Mouse (Mus musculus) heart, embryonic 15.5 days (tissue): ENCODE measurements around the gene Mbtd1. TPM values are rescaled to one million over a fixed set of nuclear protein-coding genes. Genes with fewer than 3 reads are reported as not detected.
A peak's percentile ranks its signal among the peaks of the same experiment; 100 is the strongest.
"Not testable (repeated sequence)": the region's sequence is repeated elsewhere in the genome, so short reads cannot be mapped to it uniquely, and the experiment has no call there.

Experiments
- ATAC-seq: fragments of 200-750 bp; cut with Nextera tagmentation; replicated peaks from 2 replicates; pipeline ENCODE4 v1.8.0; 2017; ENCODE audit warnings: low read depth, moderate TSS enrichment; ENCODE audit not compliant: insufficient number of reproducible peaks, insufficient read depth, low FRiP score
- H3K27ac ChIP-seq: fragments of 300-500 bp; sonication (generic); 2 replicates; pipeline ENCODE4 v1.5.1; 2015; ENCODE audit warnings: mild to moderate bottlenecking, inconsistent platforms
- H3K27me3 ChIP-seq: fragments of 300-500 bp; sonication (generic); 2 replicates; pipeline ENCODE4 v1.6.1; 2015; ENCODE audit warnings: inconsistent platforms
- H3K36me3 ChIP-seq: fragments of 300-500 bp; sonication (generic); 2 replicates; pipeline ENCODE4 v1.6.1; 2015; ENCODE audit warnings: mild to moderate bottlenecking, inconsistent platforms
- H3K4me1 ChIP-seq: fragments of 300-500 bp; sonication (generic); replicated peaks from 2 replicates; pipeline ENCODE4 v1.6.1; 2015; ENCODE audit warnings: inconsistent platforms
- H3K4me2 ChIP-seq: fragments of 300-500 bp; sonication (generic); 2 replicates; pipeline ENCODE4 v1.6.1; 2015; ENCODE audit warnings: inconsistent platforms, mild to moderate bottlenecking, moderate library complexity
- H3K4me3 ChIP-seq: fragments of 300-500 bp; sonication (generic); 2 replicates; pipeline ENCODE4 v1.5.1; 2015; ENCODE audit warnings: mild to moderate bottlenecking, inconsistent platforms
- H3K9ac ChIP-seq: fragments of 300-500 bp; sonication (generic); 2 replicates; pipeline ENCODE4 v1.6.1; 2015; ENCODE audit warnings: mild to moderate bottlenecking, inconsistent platforms
- H3K9me3 ChIP-seq: fragments of 300-500 bp; sonication (generic); replicated peaks from 2 replicates; pipeline ENCODE4 v1.6.1; 2016; ENCODE audit warnings: inconsistent platforms
- WGBS: fragments of 180-500 bp; shearing (Covaris S2); methylation state at CpG from one replicate; pipeline ENCODE4 v1.1.7; 2015; ENCODE audit warnings: mixed read lengths; 5-methylcytosine and 5-hydroxymethylcytosine counted together
- polyA plus RNA-seq: library from polyadenylated mRNA; unstranded; fragments of >200 nt; fragmentation: Nextera tagmentation; extraction: Ambion mirVana; gene quantifications from 2 replicates; pipeline ENCODE4 v1.2.1, GENCODE M21; 2015

Mbtd1 gene
- polyA plus RNA-seq, 1 experiment from 2014 or later = 17.2 TPM

DNA sequence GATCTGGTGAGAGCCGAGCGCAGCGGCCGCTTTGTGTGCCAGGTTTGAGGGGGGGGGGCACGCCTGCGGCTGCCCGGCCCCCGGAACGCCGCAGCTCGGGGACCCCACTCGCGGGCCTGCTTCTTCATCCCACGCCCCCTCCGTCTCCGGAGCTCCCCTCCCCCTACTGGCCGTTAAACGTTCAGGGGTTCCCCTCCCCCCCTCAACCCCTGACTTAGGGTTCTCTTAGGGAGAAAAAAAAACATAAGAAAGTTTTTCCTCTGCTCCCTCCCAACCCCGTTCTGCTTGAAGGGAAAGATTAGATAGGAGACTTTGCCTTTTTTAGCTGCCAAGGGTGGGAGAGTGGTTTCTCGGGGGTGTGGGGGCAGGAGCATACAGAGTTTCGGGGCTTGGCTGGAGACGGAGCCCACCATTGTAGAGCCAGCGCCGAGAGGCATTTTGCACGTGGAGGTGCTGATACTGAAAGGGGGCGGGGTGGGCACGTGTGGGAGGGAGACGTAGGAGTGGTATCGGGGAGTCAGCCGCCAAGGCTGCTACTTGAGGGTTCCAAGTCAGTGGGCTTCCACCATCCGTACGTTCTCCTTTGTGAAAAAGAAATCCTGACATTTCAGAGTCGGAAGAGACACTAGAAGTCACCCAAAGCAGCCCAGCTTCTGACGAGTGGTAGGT, 893 bp downstream of the Mbtd1 start:
- peak overlapping the region; percentile 93 for H3K4me2 ChIP-seq
- under 1% methylated on average over 30 of the region's 34 CpGs for WGBS

DNA sequence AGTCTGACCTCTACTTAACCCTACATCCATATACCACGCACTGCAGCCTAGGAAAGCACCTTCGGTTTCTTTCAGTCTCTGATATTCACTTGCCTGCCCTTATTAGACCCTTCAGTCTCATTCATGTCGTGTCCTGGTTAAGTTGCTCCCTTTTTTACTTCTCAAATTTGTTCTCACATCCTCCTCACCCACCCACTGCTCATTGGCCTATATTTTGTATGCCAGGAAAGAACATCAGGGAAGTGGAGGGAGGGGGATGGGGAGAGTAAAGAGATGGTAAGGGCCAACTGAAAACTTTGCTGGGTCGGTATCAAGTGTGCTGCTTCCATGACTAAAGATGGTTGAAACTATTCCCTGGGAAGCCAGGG, 1.4 kb downstream of the Mbtd1 start:
- Histone ChIP-seq H3K4me1 (peaks cover 24% of the 10 kb centered on the region), H3K27ac (peak overlapping the region; percentile 97; the same call in 1 of the 2 replicates), H3K4me3 (peak overlapping the region; percentile 100), H3K9ac (peak overlapping the region; percentile 98), H3K4me2 (peak overlapping the region; percentile 93), H3K27me3 (no peaks in the 10 kb centered on the region), H3K36me3 (peaks cover 6% of the 10 kb centered on the region; the same call in 1 of the 2 replicates), H3K9me3 (no peaks in the 10 kb centered on the region)
- ATAC-seq = no peak
- WGBS = 5% methylated on average over 4 of the region's 4 CpGs

More for the DNA sequence above, 893 bp downstream of the Mbtd1 start:
- Histone ChIP-seq H3K36me3 (peaks cover 1% of the 10 kb centered on the region; the same call in 1 of the 2 replicates), H3K27ac (peak overlapping the region; percentile 97), H3K4me3 (peak overlapping the region; percentile 100), H3K9me3 (no peaks in the 10 kb centered on the region), H3K9ac (peak overlapping the region; percentile 98), H3K27me3 (no peaks in the 10 kb centered on the region), H3K4me1 (peaks cover 24% of the 10 kb centered on the region)
- no peak; the same call in 1 of the 2 replicates for ATAC-seq

DNA sequence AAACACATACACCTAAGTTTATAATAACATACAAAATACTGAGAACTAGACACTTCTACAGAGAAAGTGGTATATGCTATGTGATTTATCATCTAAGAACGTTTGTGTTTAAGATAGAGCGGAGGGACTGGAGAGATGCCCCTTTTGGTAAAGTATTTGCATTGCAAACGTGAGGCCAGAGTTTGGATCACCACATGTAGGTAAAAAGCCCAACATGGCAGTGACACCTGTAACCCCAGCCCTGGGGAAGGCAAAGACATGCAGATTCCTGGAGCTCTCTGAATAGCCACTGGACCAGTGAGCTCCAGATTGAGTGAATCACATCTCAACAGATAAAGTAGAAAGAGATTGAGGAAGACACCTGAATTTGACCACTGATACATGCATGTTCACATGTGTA, 12.1 kb downstream of the Mbtd1 start:
- Histone ChIP-seq H3K4me1 (no peaks in the 10 kb centered on the region), H3K4me2 (no peak overlapping the region), H3K9ac (no peak overlapping the region), H3K9me3 (no peaks in the 10 kb centered on the region), H3K27me3 (no peaks in the 10 kb centered on the region), H3K4me3 (no peak overlapping the region), H3K27ac (no peak overlapping the region), H3K36me3 (no peaks in the 10 kb centered on the region)
- WGBS = 72% methylated on average over 3 of the region's 3 CpGs
- no peak for ATAC-seq

DNA sequence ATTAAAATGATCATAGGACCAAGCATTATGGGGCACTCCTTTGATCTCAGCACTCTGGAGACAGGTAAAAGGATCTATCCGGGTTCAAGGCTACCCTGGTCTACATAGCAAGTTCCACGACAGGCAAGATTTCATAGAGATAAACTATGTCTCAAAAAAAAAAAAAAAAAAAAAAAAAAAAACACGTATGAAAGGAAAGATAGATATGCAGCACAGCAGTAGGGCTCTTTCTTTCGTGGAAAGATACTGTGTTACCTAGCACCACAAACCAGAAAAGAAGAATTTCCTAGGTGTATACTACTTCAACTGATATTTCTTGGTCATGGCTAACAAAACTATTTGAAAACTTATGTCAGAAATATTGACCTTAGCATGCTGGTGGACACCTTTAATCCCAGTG, 21.2 kb downstream of the Mbtd1 start:
- H3K9ac ChIP-seq = no peak overlapping the region
- peaks cover 54% of the 10 kb centered on the region for H3K36me3 ChIP-seq
- H3K4me2 ChIP-seq = no peak overlapping the region
- H3K4me3 ChIP-seq = no peak overlapping the region
- H3K4me1 ChIP-seq = no peaks in the 10 kb centered on the region
- H3K27ac ChIP-seq = no peak overlapping the region
- H3K9me3 ChIP-seq = no peaks in the 10 kb centered on the region
- WGBS = 84% methylated on average over 4 of the region's 4 CpGs
- no peaks in the 10 kb centered on the region for H3K27me3 ChIP-seq
- ATAC-seq = no peak

DNA sequence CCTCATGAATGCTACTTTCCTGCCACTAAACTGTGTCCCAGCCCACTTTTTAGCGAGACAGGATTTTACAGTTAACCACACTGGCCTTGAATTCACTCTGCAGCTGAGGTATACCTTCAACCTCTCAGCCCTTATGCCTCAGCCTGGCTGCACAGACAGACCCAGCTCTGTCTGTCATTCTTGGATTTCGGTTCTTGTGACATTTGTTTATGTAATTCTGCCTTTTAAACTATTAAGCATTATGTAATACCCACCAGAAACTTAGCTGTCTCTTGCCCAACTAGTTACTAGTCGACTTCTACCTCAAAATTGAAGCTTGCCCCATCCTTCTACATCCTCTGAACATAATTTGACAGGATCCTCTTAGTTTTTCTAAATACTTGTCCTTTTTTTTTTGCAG, 22.2 kb downstream of the Mbtd1 start:
- H3K27ac ChIP-seq = no peak overlapping the region
- H3K36me3 ChIP-seq = peaks cover 54% of the 10 kb centered on the region
- no peak overlapping the region for H3K9ac ChIP-seq
- H3K4me1 ChIP-seq = no peaks in the 10 kb centered on the region
- no peaks in the 10 kb centered on the region for H3K9me3 ChIP-seq
- no peak overlapping the region for H3K4me2 ChIP-seq
- ATAC-seq = no peak
- 80% methylated on average over 3 of the region's 3 CpGs for WGBS
- H3K4me3 ChIP-seq = no peak overlapping the region
- no peaks in the 10 kb centered on the region for H3K27me3 ChIP-seq

DNA sequence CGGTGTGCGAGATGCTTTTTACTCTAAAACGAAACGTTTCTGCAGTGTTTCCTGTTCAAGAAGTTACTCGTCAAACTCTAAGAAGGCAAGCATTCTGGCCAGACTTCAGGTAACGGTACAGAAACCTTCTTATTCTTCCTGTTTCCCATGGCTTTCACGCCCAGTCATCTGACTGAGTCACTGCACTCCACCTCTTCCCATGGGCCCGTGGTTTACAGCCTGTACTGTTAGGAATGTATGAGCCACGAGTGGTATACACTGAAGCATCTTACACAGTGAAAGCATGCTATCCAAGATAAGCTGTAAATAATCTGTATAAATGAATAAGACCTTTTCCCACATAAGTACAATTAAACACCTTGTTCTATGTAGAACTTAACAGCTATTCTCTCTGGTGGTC, 23.2 kb downstream of the Mbtd1 start:
- Histone ChIP-seq H3K27me3 (no peaks in the 10 kb centered on the region), H3K27ac (no peak overlapping the region), H3K9me3 (no peaks in the 10 kb centered on the region), H3K36me3 (peaks cover 58% of the 10 kb centered on the region), H3K4me1 (no peaks in the 10 kb centered on the region), H3K4me2 (no peak overlapping the region), H3K4me3 (no peak overlapping the region), H3K9ac (no peak overlapping the region)
- WGBS = 83% methylated on average over 9 of the region's 9 CpGs
- ATAC-seq = no peak

DNA sequence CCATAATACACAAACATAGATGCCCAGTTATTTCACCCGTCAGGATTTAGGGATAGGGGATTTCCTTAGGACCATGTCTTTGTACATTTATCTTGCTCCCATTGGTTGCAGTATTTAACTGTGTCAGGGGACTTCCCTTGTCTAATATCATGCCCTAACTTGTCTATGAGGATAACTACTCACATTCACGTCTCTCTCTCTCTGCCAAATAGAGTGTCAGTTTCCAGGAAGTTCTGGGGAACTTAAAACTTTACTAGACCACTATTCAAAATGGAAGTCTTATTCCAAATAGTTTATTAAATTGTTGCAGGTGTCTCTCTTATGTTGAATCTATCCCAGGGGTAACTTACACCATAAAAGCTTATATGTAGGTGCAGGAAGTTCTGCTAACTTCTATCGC, 26.0 kb downstream of the Mbtd1 start:
- Histone ChIP-seq H3K9ac (no peak overlapping the region), H3K27me3 (no peaks in the 10 kb centered on the region), H3K4me2 (no peak overlapping the region), H3K4me1 (no peaks in the 10 kb centered on the region), H3K36me3 (peaks cover 57% of the 10 kb centered on the region), H3K9me3 (no peaks in the 10 kb centered on the region), H3K4me3 (no peak overlapping the region), H3K27ac (no peak overlapping the region)
- WGBS = 89% methylated on average over 3 of the region's 3 CpGs
- ATAC-seq = no peak

DNA sequence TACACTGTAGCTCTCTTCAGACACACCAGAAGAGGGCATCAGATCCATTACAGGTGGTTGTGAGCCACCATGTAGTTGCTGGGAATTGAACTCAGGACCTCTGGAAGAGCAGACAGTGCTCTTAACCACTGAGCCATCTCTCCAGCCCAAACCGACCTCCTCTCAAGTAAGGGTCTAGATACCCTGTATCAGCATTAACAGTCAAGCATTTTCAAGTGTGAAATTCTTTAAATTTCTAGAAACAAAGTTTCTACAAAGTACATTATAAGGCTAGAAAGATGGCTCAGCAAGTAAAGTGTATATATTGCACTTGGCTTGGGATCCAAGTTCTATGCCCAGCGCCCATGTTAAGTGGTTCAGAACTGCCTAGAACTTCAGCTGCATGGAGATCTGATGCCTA, 29.4 kb downstream of the Mbtd1 start:
- not testable (repeated sequence) for H3K4me2 ChIP-seq, H3K27ac ChIP-seq, H3K9ac ChIP-seq, H3K9me3 ChIP-seq, ATAC-seq, H3K27me3 ChIP-seq, H3K4me3 ChIP-seq, H3K4me1 ChIP-seq
- 88% methylated on average over 2 of the region's 2 CpGs for WGBS
- peaks cover 48% of the 10 kb centered on the region for H3K36me3 ChIP-seq

DNA sequence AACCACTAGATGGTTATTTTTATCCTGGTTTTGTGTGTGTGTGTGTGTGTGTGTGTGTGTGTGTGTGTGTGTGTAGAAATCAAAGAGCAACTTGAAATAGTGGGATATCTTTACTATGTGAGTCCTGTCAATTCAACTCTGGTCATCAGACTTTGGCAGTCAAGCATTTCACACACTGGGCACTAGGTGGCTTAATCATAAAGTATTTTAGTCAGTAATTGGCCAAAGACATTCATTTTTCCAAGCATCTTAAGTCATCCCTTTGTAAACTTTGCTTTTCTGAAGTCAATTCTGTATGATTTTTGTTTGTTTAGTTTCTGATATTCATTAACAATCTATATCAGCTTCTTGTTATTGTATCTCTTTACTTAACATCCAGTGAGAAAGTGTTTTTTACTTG, 43.5 kb downstream of the Mbtd1 start:
- H3K36me3 ChIP-seq = peaks cover 59% of the 10 kb centered on the region
- no peak overlapping the region for H3K4me2 ChIP-seq
- H3K9ac ChIP-seq = no peak overlapping the region
- no peak for ATAC-seq
- no peak overlapping the region for H3K27ac ChIP-seq
- H3K4me3 ChIP-seq = no peak overlapping the region
- H3K9me3 ChIP-seq = no peaks in the 10 kb centered on the region
- no peaks in the 10 kb centered on the region for H3K4me1 ChIP-seq
- no peaks in the 10 kb centered on the region for H3K27me3 ChIP-seq

DNA sequence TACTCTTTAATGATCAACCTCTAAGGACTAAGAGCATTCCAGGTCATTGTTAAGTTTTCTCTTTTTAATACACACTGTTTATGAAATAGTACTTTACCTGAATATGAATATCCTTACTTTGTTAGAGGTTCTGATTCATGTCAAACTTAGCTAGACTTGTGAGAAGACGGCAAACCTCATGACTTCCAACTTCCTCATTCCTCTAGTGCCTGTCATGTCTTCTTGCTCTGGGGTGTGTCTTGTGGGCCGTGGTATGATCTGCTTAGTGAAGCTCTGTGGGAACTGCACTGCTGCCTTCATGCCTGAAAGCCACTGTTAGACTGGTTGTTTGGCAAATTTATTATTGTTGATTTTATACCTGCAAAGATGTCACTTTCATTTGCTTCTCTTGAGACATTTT, 55.3 kb downstream of the Mbtd1 start:
- Histone ChIP-seq H3K4me2 (no peak overlapping the region), H3K36me3 (peaks cover 20% of the 10 kb centered on the region), H3K27ac (no peak overlapping the region), H3K4me1 (no peaks in the 10 kb centered on the region), H3K9me3 (no peaks in the 10 kb centered on the region), H3K4me3 (no peak overlapping the region), H3K9ac (no peak overlapping the region), H3K27me3 (no peaks in the 10 kb centered on the region)
- WGBS = 46% methylated on average over 2 of the region's 2 CpGs
- ATAC-seq = no peak

DNA sequence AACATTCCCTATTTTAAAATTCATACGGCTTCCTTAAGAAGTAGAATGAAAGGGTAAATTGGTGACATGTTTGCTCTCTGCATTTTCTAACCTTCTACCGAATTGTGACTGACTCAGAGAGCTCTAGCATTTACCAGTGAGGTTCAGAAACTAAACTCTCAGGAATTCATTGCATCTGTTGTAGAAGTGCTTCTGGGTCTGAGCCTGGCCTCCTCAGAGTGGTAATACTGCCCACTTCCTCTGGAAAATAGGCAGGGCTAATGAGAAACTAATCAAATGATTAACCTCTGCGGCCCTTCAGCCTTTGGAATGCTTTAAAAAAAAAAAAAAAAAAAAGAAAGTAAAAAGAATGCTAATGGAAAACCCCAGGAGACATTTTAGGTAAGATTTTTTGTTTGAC, 59.3 kb downstream of the Mbtd1 start:
- Histone ChIP-seq H3K36me3 (peaks cover 31% of the 10 kb centered on the region; the same call in 1 of the 2 replicates), H3K4me2 (no peak overlapping the region), H3K27ac (no peak overlapping the region), H3K4me3 (no peak overlapping the region), H3K9me3 (no peaks in the 10 kb centered on the region), H3K27me3 (no peaks in the 10 kb centered on the region), H3K4me1 (no peaks in the 10 kb centered on the region), H3K9ac (no peak overlapping the region)
- 81% methylated on average over 3 of the region's 3 CpGs for WGBS
- ATAC-seq = no peak

DNA sequence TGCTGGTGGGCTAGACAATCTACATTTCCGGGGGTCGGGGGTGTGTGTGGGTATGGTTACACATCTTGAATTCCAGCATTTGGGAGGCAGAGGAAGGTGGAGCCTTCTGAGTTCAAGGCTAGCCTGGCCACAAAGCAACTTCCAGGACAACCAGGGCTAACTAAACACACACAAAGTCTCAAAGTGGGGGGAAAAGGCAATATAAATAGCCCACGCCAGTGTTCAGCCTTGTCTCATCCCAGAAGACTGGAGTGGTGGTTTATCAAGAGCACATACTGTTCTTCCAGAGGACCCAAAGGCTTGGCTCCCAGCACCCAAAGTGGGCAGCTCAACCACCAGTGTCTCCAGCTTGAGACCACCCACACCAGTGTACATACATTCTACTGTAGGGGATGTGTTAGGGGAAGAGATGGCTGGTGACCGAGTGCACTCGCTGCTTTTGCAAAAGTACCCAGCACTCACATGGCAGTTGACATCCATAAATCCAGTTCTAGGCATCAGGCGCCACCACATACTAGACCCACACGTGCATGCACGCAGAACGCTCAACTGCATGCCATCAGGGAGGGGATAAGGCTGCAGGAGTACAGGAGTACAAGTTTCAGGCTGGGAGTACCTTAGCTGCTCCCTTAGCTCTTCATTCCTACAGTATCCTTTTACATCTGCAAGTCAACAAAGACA, 63.4 kb downstream of the Mbtd1 start:
- no peaks in the 10 kb centered on the region for H3K9me3 ChIP-seq
- H3K4me3 ChIP-seq = no peak overlapping the region

More for the DNA sequence above, 63.4 kb downstream of the Mbtd1 start:
- no peak overlapping the region for H3K9ac ChIP-seq
- WGBS = 88% methylated on average over 9 of the region's 9 CpGs
- no peaks in the 10 kb centered on the region for H3K27me3 ChIP-seq
- H3K36me3 ChIP-seq = peaks cover 55% of the 10 kb centered on the region
- no peak overlapping the region for H3K4me2 ChIP-seq
- H3K27ac ChIP-seq = no peak overlapping the region
- ATAC-seq = no peak
- H3K4me1 ChIP-seq = peaks cover 9% of the 10 kb centered on the region
